15 mouse cellular contexts compared by ENCODE assay signal in genomic region chr11:95785675-95786074, GRCm38 (mm10). TPM values are rescaled to one million over a fixed set of nuclear protein-coding genes. Genes with fewer than 3 reads are reported as not detected.
A peak's percentile ranks its signal among the peaks of the same experiment; 100 is the strongest.
DNase-seq lines count a peak whose midpoint lies in the region; ATAC-seq and TF ChIP-seq lines count a peak whose summit lies in the region.
"Had no signal": no experiment of that assay in that cellular context is flagged by ENCODE, and none has a peak within 500 bp of the region (broad histone marks: within the 10 kb centered on the region; RNA-seq: fewer than 3 reads in every experiment).

No protein-coding gene starts in this region.

- H3K79me2 ChIP-seq in CH12.LX (replicated peaks; ENCODE audit: control insufficient read depth, extremely low read depth, insufficient read depth, poor library complexity, severe bottlenecking): no peaks in the 10 kb centered on the region

- dilution Hi-C loops in CH12.LX (cut with MboI; ENCODE audit: extremely low pct_ligation_motif_present, extremely low pct_unique_long_range_greater_than_20kb, low sequenced_read_pairs): no loop called here

- peak; percentile 39 for DNase-seq in CD4-positive, CD25-positive, alpha-beta regulatory T cell, adult 2 months (ENCODE audit: low read depth, low spot score)
- peak; percentile 39 for DNase-seq in limb, embryonic 11.5 days (ENCODE audit: low spot score)
- DNase-seq in limb, embryonic 10.5 days (ENCODE audit: low spot score): no peak
- peak; percentile 26 for DNase-seq in CH12.LX (ENCODE audit: extremely low read depth)
- DNase-seq in induced T-regulatory cell, adult 2 months (ENCODE audit: low read depth): peak; percentile 54
- DNase-seq in gastrocnemius, postnatal 10 days: no peak
- DNase-seq in heart, postnatal 36 days: no peak
- DNase-seq: cerebellum, adult 11 months; kidney, adult 8-10 months; lung, postnatal 10 days had no signal

- in situ Hi-C loops in CH12.LX (cut with MboI; ENCODE audit: low pct_ligation_motif_present, low pct_unique_long_range_greater_than_20kb, low sequenced_read_pairs): no loop called here

- no peak overlapping the region for H3K4me3 ChIP-seq in limb, embryonic 11.5 days (ENCODE audit: low read depth, low read length)
- H3K4me3 ChIP-seq in limb, embryonic 10.5 days: no peak overlapping the region
- H3K4me3 ChIP-seq in CH12.LX (replicated peaks in 1 of 3; ENCODE audit: low read depth in 2 of 3, low read length in 2 of 3, poor library complexity in 1 of 3): no peak overlapping the region
- H3K4me3 ChIP-seq: embryonic facial prominence, embryonic 13.5 days had no signal

- peak; percentile 48 for TF ChIP-seq RAD21 in CH12.LX (IDR thresholded peaks at IDR 0.05; ENCODE audit: low read depth, low read length)

- no peaks in the 10 kb centered on the region for H3K27me3 ChIP-seq in limb, embryonic 11.5 days (ENCODE audit: control insufficient read depth, insufficient read depth, low read length)
- no peaks in the 10 kb centered on the region for H3K27me3 ChIP-seq in limb, embryonic 10.5 days (ENCODE audit: low read depth, poor library complexity, severe bottlenecking)
- no peaks in the 10 kb centered on the region for H3K27me3 ChIP-seq in CH12.LX (replicated peaks)
- H3K27me3 ChIP-seq: embryonic facial prominence, embryonic 13.5 days had no signal

- no peaks in the 10 kb centered on the region for H3K9me3 ChIP-seq in limb, embryonic 11.5 days (ENCODE audit: control insufficient read depth, low read length)
- no peaks in the 10 kb centered on the region for H3K9me3 ChIP-seq in limb, embryonic 10.5 days (replicated peaks)
- peaks cover 2% of the 10 kb centered on the region for H3K9me3 ChIP-seq in CH12.LX (replicated peaks; ENCODE audit: low read length)
- H3K9me3 ChIP-seq: embryonic facial prominence, embryonic 13.5 days had no signal

- TF ChIP-seq POLR2A in CH12.LX (IDR thresholded peaks at IDR 0.05; ENCODE audit: low read depth, low read length): no peak

- H3K4me1 ChIP-seq in limb, embryonic 11.5 days (ENCODE audit: control insufficient read depth, insufficient read depth, low read length): no peaks in the 10 kb centered on the region
- H3K4me1 ChIP-seq in limb, embryonic 10.5 days: no peaks in the 10 kb centered on the region; the same call in 1 of the 2 replicates
- H3K4me1 ChIP-seq in CH12.LX (ENCODE audit: control insufficient read depth in 1 of 2, insufficient read depth in 2 of 2): no peaks in the 10 kb centered on the region
- H3K4me1 ChIP-seq: embryonic facial prominence, embryonic 13.5 days had no signal

- 90% methylated on average over 4 of the region's 4 CpGs for WGBS in limb, embryonic 11.5 days
- WGBS in limb, embryonic 10.5 days: 91% methylated on average over 4 of the region's 4 CpGs

- H3K27ac ChIP-seq in limb, embryonic 11.5 days (replicated peaks; ENCODE audit: low read depth, low read length): no peak overlapping the region
- H3K27ac ChIP-seq in limb, embryonic 10.5 days: no peak overlapping the region
- no peak overlapping the region for H3K27ac ChIP-seq in CH12.LX (ENCODE audit: insufficient read depth, low read depth)
- H3K27ac ChIP-seq: embryonic facial prominence, embryonic 13.5 days had no signal

- H3K9ac ChIP-seq in limb, embryonic 11.5 days (ENCODE audit: low read length): no peak overlapping the region
- no peak overlapping the region for H3K9ac ChIP-seq in CH12.LX (ENCODE audit: insufficient read depth, low read depth)
- H3K9ac ChIP-seq: embryonic facial prominence, embryonic 13.5 days had no signal

- TF ChIP-seq CTCF in CH12.LX (conservative IDR thresholded peaks at IDR 0.05 in 1 of 2, IDR thresholded peaks at IDR 0.05 in 1 of 2; ENCODE audit: low read depth in 2 of 2, low read length in 2 of 2): peak; percentile 58 to 64

- intact Hi-C loops in heart, postnatal 36 days (cut with DNase I): no loop called here

- TF ChIP-seq EP300 in CH12.LX (IDR thresholded peaks at IDR 0.05; ENCODE audit: low read length): no peak

- no peaks in the 10 kb centered on the region for H3K36me3 ChIP-seq in limb, embryonic 11.5 days (ENCODE audit: control insufficient read depth, insufficient read depth, low read length)
- H3K36me3 ChIP-seq in limb, embryonic 10.5 days: no peaks in the 10 kb centered on the region
- H3K36me3 ChIP-seq in CH12.LX (replicated peaks in 1 of 2; ENCODE audit: control insufficient read depth in 1 of 2, insufficient read depth in 1 of 2, low read length in 1 of 2): no peaks in the 10 kb centered on the region
- H3K36me3 ChIP-seq: embryonic facial prominence, embryonic 13.5 days had no signal

- H3K4me2 ChIP-seq in limb, embryonic 11.5 days (ENCODE audit: low read depth, severe bottlenecking): no peak overlapping the region
- H3K4me2 ChIP-seq in CH12.LX (ENCODE audit: insufficient read depth, low read depth, poor library complexity, severe bottlenecking): no peak overlapping the region
- H3K4me2 ChIP-seq: embryonic facial prominence, embryonic 13.5 days; heart, embryonic 11.5 days had no signal

- no peak for ATAC-seq in CD4-positive, CD25-positive, alpha-beta regulatory T cell, adult 4 months
- no peak for ATAC-seq in limb, embryonic 11.5 days (ENCODE audit: insufficient number of reproducible peaks, low FRiP score, low TSS enrichment, low read depth)
- ATAC-seq: forebrain, embryonic 16.5 days had no signal

TF ChIP-seq in CH12.LX, 34 proteins besides CTCF, POLR2A, EP300 and RAD21:
- no peak for TF ChIP-seq ZKSCAN1 (IDR thresholded peaks at IDR 0.05; ENCODE audit: borderline replicate concordance, low read depth, low read length)
- TF ChIP-seq SMC3 (IDR thresholded peaks at IDR 0.05; ENCODE audit: low read depth, low read length): peak; percentile 24

RNA-seq across cellular contexts. Expression of gene Phospho1, which starts 38.6 kb away (rescaled TPM):
- polyA plus RNA-seq in CD4-positive, CD25-positive, alpha-beta regulatory T cell, adult 4 months (2017; shearing (Covaris generic)): not detected
- polyA plus RNA-seq in limb, embryonic 11.5 days (2014; fragmentation: Nextera tagmentation; extraction: Ambion mirVana): 0.60 TPM in 1 of 2 replicates, not detected in the other
- not detected in 2 replicates for polyA plus RNA-seq in limb, embryonic 10.5 days (2016; fragmentation: Nextera tagmentation; extraction: Ambion mirVana)
- 0.46 and 1.3 TPM in 2 replicates for total RNA-seq in CH12.LX (2012; rRNA removed)
- total RNA-seq in CH12.LX (2014; rRNA removed): not detected in 2 replicates
- 0.97 and 6.0 TPM in 2 replicates for polyA plus RNA-seq in CH12.LX (2012; ENCODE audit: insufficient read length, low read depth)
- total RNA-seq in gastrocnemius, postnatal 10 days (2021): 100 to 1,000 TPM; 131 to 134 TPM
- total RNA-seq in heart, postnatal 36 days (2021): 100 to 1,000 TPM; 174 to 180 TPM
- polyA plus RNA-seq: forebrain, embryonic 16.5 days; neural tube, embryonic 11.5 days had no signal

RNA-seq across cellular contexts. Expression of gene Gngt2, which starts 51.3 kb away (rescaled TPM):
- polyA plus RNA-seq in CD4-positive, CD25-positive, alpha-beta regulatory T cell, adult 4 months (2017; shearing (Covaris generic)): 10 to 100 TPM; 56.7 to 64.5 TPM
- 8.1 and 9.8 TPM in 2 replicates for polyA plus RNA-seq in limb, embryonic 11.5 days (2014; fragmentation: Nextera tagmentation; extraction: Ambion mirVana)
- polyA plus RNA-seq in limb, embryonic 10.5 days (2016; fragmentation: Nextera tagmentation; extraction: Ambion mirVana): 8.9 and 9.3 TPM in 2 replicates
- total RNA-seq in CH12.LX (2012; rRNA removed): 133 and 143 TPM in 2 replicates
- total RNA-seq in CH12.LX (2014; rRNA removed): 157 and 162 TPM in 2 replicates
- polyA plus RNA-seq in CH12.LX (2012; ENCODE audit: insufficient read length, low read depth): 136 and 140 TPM in 2 replicates
- 1 to 10 TPM; 7.0 to 9.4 TPM for total RNA-seq in gastrocnemius, postnatal 10 days (2021)
- total RNA-seq in heart, postnatal 36 days (2021): 10 to 100 TPM; 15.3 to 23.5 TPM

RNA-seq across cellular contexts. Expression of gene Abi3, which starts 56.6 kb away (rescaled TPM):
- 10 to 100 TPM; 83.1 to 93.7 TPM for polyA plus RNA-seq in CD4-positive, CD25-positive, alpha-beta regulatory T cell, adult 4 months (2017; shearing (Covaris generic))
- 1.4 and 2.8 TPM in 2 replicates for polyA plus RNA-seq in limb, embryonic 11.5 days (2014; fragmentation: Nextera tagmentation; extraction: Ambion mirVana)
- polyA plus RNA-seq in limb, embryonic 10.5 days (2016; fragmentation: Nextera tagmentation; extraction: Ambion mirVana): 4.0 and 4.4 TPM in 2 replicates
- total RNA-seq in CH12.LX (2012; rRNA removed) (31.4 and 33.5 TPM in 2 replicates), CH12.LX (2014; rRNA removed) (24.4 and 25.9 TPM in 2 replicates)
- polyA plus RNA-seq in CH12.LX (2012; ENCODE audit: insufficient read length, low read depth): 54.9 and 74.5 TPM in 2 replicates
- total RNA-seq in gastrocnemius, postnatal 10 days (2021): 1 to 10 TPM; 3.4 to 7.1 TPM
- 10 to 100 TPM in 1 of 2 experiments, 1 to 10 TPM in 1; 9.3 to 13.7 TPM for total RNA-seq in heart, postnatal 36 days (2021)

Comparison
In these comparisons a context has a peak if more than half of its experiments do, and no peak if none do; other contexts are left out.
1. DNase-seq: peak in CD4-positive, CD25-positive, alpha-beta regulatory T cell, adult 2 months (single experiment), limb, embryonic 11.5 days (single experiment), CH12.LX (single experiment) and induced T-regulatory cell, adult 2 months (single experiment); none in limb, embryonic 10.5 days (single experiment), gastrocnemius, postnatal 10 days (single experiment) and heart, postnatal 36 days (0 of 2).
2. RNA of gene Abi3, which starts 56.6 kb away (polyA plus RNA-seq): 83.1 to 93.7 TPM in CD4-positive, CD25-positive, alpha-beta regulatory T cell, adult 4 months and 54.9 to 74.5 TPM in CH12.LX; 4.0 to 4.4 TPM in limb, embryonic 10.5 days and 1.4 to 2.8 TPM in limb, embryonic 11.5 days; every median in the first group is over 10 times any median in the second.